Mouse (Mus musculus) E14TG2a.4 (cell line): ENCODE measurements around the gene Tenm4.

Source experiments
- CTCF ChIP-seq: conservative IDR thresholded peaks from 2 replicates; pipeline ENCODE4 v1.5.1; 2014; ENCODE audit warnings: low read length
- NANOG ChIP-seq: IDR thresholded peaks from 2 replicates; pipeline ENCODE4 v1.6.1; 2014; ENCODE audit warnings: borderline replicate concordance, low read length, mixed read lengths

GRCm38 (mm10) chr7:96633008-96633407 is 462.0 kb downstream of the Tenm4 start:
- TF ChIP-seq NANOG (no peak), CTCF (no peak)
